Mouse (Mus musculus): ENCODE measurements at regions not wholly inside any gene's neighbourhood (a gene's known extent, or its start where the extent isn't known, plus 50 kb on each side); places are given as distances from the start of the nearest gene placed in this dataset.
"Not testable (repeated sequence)": the region's sequence is repeated elsewhere in the genome, so short reads cannot be mapped to it uniquely, and the experiment has no call there.

DNA sequence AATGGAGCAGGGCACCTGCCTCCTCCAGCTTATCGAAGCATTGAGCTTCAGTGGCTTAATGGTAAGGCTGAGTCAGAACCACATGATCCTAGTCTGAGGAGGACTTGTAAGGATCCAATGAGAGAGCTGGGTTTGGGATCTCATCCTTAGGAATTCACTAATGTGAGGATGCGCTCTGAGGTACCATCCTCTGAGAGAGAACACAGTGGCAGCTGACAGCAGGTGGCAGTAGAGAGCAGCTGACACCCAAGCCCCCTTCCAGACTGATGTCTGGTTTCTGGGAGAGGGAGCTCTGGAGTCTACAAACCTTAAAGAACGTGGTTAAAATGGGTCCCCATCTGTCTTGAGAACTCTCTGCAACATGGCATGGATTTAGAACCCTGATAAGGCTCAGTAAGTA lies 137.8 kb downstream of the B3glct start:
- peak; percentile 66 for DNase-seq

GRCm38 (mm10) chr5:149818812-149819211 lies 140.8 kb downstream of the B3glct start:
- no peak for DNase-seq

DNA sequence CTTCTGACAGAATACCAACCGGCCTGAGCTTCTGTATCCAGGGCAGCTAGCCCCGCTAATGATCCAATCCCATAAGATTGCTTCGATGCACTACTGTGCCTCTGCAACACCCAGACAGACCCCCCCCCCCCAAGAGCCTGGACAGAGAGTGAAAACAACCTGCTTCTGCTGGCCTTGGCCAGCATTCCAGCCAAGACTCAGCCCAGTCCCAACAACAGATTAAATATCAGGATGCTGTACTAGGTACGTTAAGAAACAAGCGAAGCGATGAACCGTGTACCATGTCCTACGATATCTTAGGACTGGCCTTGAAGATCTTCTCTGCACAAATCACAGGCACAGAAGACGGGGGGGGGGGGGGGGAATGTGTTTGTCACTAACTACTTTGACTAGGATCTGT lies 145.8 kb downstream of the B3glct start:
- DNase-seq, result no peak

DNA sequence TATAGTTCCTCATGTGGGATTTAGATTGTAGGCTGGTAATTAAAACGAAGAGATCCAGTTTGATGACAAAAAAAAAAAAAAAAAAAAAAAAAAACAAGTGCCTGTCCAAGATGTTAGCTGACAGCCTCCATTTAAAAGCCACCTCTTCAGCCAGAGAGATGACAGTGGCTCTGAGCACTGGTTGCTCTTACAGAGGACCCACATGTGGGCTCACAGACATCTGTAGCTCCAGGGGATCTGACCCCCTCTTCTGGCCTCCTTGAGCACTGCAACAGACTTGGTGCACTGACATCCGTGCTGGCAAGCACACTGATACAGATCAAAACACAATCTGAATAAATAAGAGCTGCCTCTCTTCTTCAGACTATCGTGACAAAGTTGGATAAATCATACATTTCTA lies 149.6 kb downstream of the B3glct start:
- no peak for DNase-seq

- DNase-seq, result peak; percentile 67
Observed at GRCm38 (mm10) chr5:149831122-149831861, 153.3 kb downstream of the B3glct start.

DNA sequence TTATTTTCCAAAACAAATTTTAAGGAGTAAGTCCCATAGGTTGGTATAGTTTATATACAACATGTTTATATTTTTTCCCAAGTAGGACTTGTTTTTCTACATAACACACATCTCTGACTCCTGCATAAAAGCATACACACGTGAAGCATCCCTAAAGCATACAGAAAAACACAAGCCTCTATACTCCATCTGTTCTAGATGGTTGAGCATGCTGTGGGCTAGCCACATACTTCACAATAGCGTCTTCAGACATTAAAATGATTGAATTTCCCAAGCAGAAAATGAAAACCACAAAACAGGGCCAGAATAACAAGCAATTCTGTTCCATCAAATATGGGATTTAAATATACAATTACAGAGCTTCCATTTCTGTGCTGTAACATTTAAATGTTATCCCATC lies 159.3 kb downstream of the B3glct start:
- DNase-seq, result no peak

DNA sequence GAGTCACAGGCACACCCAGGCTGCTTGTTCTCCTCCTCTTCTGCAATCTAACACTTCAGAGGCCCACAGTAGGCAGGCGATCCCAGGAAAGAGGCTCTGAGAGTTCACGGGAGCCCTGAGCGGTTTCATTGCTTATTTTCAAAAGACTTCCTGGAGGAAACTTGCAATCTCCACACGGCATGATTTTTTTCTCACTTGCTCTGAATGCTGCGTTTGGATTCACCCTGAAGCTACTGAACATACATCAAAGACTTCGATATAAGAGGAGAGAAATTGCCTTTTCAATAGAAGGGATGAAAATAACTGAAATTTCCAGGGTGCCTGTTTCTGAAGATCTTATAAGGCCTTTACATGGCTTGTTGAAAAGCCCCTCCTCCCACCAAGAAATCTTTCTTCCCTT lies 164.5 kb downstream of the B3glct start:
- no peak for DNase-seq

DNA sequence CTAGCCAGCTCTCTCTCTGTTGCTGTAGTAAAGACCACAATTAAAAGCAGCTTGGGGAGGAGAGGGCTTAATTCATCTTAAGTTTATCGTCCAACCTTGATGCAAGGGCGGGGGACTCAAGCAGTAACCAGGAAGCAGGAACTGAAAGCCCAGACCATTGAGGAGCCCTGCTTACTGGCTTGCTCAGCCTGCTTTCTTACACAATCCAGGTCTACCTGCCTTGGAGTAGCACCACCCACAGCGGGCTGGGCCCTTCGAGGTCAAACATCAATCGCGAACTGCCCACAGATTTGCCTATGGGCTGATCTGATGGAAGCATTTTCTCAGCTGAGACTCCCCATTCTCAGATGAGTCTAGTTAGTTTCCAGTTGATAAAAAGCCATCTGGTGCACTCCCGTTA lies 165.3 kb downstream of the B3glct start:
- no peak for DNase-seq

- no peak for DNase-seq
Observed at GRCm38 (mm10) chr5:149845256-149845655, 167.2 kb downstream of the B3glct start.

DNA sequence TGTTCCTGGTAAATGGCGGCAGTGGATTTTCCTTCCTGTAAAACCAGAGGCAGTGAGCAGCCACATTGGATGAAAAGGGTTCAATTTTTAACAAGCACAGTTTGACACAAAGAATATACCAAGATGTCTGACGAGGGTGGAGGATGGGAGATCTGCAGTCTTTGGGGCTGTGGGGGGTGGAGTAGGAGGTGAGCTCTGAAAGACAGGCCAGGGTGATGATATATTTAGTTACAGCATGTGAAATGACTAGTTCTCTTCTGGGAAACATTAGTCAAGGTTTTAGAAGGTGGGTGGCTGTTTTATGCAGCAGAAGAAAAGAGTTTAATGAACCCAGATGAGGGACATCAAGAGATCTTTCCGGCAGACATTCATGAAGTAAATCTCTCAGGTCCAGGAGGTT lies 170.0 kb upstream of the Rxfp2 start:
- no peak for DNase-seq

DNA sequence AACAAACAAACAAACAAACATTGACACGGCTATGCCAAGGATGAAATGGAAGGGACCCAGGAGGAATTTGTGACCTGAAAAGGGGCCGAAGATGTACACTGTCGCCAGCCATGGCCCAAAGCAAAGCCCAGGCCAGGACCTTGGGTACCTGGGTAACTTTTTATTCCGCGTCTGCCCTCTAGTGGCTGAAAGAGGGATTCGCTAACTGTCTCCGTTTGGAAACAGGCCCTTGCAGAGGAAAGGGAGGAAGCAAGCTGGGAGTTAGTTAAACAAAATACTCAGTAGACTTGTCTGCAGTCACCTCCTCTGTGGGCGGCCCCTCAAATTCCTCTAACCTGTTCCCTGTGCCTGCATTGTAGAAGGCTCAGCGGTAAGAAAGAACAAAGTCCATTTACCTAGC lies 167.5 kb upstream of the Rxfp2 start:
- DNase-seq, result peak; percentile 62

DNA sequence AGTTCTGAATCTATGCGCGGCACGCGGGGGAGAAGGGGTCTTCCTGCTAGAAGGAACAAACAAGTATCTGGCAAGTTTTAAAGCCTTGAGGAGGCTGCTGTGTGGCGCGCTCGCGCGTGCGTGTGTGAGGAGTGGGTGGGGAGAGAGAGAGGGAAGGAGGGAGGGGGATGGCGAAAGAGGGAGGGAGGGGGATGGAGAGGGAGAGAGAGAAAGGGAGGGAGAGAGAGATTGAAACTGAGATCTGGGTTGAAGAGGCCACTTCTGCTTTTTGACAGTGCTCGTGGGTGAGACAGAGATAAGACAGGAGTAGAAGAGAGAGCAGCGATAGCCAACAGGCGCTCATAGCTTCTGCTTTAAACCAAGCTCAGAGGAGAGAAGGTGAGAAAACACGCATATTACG lies 166.0 kb upstream of the Rxfp2 start:
- DNase-seq, result no peak

DNA sequence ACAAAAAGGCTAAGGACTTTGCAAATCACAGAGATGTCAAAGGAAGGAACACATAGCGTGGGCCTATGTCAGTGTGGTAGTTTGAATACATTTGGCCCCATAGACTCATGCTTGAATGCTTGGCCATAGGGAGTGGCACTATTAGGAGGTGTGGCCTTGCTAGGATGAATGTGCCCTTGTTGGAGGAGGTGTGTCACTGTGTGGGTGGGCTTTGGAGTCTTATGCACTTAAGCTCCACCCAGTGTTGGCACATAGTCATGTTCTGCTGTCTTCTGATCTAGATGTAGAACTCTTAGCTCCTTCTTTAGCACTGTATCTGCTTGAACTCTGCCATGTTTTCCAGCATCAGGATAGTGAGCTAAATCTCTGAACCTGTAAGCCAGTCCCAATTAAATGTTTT lies 162.4 kb upstream of the Rxfp2 start:
- no peak for DNase-seq

DNA sequence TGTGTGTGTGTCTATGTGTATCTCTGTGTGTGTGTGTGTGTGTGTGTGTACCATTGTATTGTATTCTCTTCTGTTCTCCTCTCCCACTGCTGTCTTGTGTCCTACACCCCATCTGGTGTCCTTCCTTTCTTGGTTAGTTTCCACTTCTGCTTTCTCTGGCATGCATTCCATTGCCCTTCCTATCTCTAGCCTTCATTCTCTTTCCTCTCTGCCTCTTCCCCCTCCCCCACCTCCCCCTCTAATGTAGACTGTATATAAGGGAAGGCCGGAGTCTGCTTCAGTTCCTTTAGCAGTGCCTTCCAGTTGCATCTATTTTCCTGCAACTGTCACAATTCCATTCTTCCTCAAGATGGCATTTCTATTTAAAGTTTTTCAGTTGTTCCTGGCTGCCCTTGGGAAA lies 161.5 kb upstream of the Rxfp2 start:
- DNase-seq, result no peak

GRCm38 (mm10) chr5:149861489-149861962 lies 156.9 kb upstream of the Rxfp2 start:
- DNase-seq, result peak; percentile 66

- DNase-seq, result no peak
Observed at GRCm38 (mm10) chr5:149867926-149868325, 150.5 kb upstream of the Rxfp2 start.

DNA sequence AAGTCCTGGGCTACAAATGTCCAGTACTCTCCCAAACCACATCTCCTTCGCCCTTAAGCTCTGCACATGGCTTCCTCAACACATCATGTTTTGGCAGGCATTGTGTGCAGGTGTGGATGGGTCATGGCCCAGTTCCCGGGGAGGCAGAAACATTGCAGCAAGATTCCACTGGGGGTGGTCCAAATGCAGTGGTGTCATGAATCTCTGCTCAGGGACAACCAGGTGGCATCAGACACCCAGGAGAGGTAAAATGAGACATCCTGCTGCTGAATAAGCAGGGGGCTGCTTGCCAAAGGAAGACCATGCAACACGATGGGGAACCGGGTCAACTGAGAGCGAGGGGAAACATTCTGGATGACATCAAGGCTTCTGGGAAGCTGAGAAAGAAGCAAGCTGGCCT lies 149.0 kb upstream of the Rxfp2 start:
- DNase-seq, result peak; percentile 12

DNA sequence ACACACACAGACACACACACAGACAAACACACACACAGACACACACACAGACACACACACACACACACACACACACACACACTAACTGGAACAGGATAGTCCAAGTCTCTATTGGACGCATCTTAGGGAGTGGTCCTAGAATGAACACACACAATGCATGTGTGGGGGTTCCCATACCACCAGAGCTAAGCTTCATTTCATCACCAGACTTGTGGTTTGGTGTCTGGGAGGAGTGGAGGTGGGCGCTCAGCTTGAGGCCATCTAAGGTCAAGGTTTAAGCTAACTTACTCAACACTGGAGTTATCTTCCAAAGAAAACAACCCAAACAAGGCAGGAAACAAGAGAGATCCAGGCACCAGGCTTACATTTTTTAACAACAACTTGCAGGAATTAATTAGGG lies 147.9 kb upstream of the Rxfp2 start:
- no peak for DNase-seq

DNA sequence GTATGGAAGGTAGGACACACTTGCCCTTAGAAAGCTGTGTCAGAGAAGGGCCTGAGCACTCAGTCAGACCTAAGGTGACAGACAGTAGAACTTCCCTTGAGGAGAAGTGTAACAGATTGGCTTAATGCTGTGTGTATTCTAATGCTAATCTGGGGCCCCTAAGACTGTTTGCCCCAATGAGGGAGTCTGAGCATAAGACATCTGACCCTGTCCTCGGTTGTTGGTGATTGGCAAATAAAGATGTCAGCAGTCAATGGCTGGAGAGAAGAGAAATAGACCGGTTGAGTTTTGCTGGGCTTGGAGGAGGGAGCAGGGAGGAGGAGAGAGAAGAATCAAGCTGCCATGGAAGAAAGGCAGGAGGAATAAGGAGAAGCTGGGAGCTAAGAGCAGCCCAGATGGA lies 147.0 kb upstream of the Rxfp2 start:
- no peak for DNase-seq

GRCm38 (mm10) chr5:149873482-149874002 lies 144.9 kb upstream of the Rxfp2 start:
- DNase-seq, result no peak

DNA sequence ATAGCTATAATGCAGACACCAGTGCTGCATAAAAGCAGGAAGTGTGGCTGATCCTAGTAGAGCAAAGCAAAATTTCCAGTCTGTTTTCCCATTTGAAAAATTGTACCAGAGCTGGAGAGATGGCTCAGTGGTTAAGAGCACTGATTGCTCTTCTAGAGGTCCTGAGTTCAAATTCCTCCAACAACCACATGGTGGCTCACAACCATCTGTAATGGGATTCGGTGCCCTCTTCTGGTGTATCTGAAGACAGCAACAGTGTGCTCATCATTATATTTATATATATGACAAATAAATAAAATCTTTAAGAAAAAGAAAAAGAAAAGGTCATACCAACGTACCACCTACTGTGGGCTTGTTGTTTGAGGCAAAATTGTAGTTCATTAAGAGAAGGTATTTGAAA lies 144.1 kb upstream of the Rxfp2 start:
- DNase-seq, result no peak

DNA sequence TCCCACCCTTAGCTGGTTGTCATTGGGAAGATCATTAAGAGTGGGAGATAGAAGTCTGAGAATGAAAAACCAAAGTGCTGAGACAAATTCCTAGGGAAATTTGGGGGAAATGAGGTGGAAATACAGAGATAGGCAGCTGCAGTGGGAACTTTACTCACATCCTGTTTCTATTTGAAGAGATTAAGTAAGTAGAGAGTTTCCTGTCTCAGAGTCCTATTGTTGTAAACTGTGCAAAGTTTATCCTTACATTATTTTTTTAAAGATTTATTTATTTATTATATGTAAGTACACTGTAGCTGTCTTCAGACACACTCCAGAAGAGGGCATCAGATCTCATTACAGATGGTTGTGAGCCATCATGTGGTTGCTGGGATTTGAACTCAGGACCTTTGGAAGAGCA lies 126.0 kb upstream of the Rxfp2 start:
- DNase-seq, result not testable (repeated sequence)

DNA sequence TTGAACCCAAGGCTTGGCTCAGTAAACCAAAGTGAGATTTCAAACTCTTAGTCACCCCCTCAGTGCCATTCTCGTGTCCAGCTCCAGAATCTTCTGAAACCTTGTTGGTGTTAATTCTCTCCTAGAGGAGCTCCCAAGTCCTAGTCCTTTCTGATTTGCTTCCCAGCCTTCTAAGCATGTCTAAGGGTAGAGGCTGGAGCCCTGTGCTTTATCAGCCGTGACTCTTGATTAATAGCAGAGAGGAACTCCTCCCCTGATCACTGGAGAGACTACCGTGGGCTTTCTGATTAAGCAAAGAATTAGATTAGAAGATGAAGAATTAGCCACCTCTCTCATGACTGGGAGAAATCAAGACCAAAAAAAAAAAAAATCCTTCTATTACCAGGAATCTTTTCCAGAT lies 111.5 kb upstream of the Rxfp2 start:
- DNase-seq, result no peak

DNA sequence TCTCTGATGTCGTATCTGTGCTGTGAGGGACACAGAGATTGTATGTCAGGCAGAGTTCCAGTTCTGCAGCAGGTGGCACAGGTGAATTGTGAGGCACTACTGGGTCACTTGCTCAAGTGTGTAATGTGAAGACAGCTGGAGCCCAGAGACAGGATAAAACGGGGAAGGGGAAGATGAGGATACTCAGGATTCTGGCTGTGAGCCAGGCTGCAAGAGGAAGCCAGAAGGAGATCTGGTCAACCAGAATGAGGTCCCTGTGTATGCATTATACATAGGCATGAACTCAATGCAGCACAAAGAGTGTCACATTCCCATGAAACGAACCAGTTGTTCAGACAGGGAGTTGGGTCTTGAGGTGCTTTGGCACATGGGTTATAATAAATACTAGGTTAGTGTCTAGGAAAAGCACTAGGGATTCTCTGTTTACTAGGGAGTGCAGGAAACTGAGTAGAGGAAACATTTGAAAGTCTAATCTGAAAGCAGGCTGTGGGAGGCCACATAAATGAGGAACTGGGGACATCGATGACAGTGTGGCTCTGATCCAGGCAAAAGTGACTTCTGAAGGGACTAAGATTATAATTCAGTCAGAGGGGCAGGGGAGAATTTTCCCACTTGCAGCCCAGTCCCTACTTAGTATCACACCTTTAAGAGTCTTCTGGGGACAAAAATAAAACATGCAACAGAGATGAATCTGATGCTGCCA lies 109.9 kb upstream of the Rxfp2 start:
- no peak for DNase-seq
